Mouse (Mus musculus) cerebellum, postnatal 36 days (tissue): ENCODE results near the gene Sox8.

ENCODE experiments used
- DNase-seq, 2 experiments: peaks; one replicate each; pipeline ENCODE4 v3.0.0; 2021 to 2022; ENCODE audit warnings: mixed read lengths in 2 of 2

The Sox8 gene

DNA sequence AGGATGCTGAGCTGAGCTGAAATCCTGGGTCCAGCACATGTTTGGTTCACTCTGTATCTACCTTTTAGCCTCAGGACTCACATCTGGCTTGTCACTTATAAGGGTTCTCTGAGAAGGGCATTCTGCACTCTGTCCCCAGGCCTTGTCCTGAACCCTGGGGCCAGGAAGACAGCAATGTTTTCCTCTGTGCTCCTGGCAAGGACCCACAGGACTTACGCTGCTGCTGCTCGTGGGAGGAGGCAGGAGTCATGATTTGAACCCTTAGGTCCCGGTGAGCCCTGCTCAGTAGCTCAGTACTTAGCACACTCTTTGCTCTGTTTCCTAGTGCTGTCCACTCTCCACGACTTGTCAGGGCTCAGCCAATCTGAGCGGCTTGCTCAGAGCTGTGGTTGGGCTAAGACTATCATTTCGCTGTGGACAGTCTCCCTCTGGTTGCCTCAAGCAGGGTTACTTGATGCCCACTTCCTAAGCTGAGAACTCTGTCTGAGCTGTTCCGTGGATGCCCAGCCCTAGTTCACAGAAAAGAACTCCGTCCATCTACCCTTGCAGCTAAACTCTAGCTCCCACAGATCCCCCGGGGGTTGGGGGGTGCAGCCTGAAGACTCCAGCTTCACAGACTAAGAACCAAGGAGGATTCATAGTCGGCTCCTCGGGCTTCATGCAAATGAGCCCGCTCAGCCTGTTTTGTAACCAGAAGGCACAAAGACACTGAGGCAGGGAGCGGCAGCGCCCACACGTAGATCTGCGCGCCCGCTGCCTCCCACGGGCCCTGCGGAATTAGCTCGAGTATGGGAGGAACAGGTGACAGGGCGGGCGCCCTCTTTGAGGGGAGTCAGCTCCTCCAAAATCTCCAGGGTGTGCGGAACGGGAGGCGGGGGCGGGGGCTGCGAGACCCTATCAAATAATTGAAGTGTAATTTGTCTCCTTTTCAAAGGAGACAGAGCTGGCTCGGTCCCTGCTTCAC is 14.5 kb downstream of the Sox8 start:
- DNase-seq, result no peak

DNA sequence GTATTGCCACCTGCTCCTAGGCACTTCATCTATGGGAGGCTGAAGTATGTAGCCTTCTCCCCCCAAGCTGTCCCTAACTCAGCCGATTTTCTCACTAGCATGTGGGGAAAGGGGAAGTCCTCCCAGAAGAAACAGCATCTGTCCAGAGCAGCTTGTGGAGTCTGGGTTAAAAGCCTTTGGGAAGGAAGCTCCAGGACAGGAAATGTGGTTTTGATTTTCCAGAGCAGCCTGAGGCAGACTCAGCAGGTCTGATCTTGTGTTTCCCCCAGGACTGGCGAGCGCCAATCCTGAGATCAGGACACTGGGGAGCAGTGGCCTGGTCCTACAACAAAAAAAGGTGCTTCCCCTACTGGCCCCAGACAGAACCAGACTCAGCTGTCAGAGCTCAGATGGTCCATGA is 15.3 kb downstream of the Sox8 start:
- no peak for DNase-seq

DNA sequence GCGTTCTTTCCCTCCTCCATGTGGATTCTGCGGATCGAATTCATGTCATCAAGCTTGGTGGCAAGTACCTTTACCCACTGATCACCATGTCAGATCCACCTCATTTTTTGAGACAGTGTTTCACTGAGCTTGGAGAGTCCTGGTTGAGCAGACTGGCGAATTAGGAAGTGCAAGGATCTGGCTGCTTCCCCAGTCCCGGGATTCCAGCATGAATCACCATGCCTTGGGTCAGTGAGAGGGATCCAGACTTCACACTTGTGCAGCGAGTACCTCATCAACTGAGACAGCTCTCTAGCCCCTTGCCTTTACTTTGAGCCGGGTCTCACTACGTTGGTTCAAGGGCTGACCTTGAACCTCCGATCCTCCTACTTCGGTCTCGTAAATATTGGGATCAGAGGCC is 19.2 kb downstream of the Sox8 start:
- DNase-seq, result no peak

DNA sequence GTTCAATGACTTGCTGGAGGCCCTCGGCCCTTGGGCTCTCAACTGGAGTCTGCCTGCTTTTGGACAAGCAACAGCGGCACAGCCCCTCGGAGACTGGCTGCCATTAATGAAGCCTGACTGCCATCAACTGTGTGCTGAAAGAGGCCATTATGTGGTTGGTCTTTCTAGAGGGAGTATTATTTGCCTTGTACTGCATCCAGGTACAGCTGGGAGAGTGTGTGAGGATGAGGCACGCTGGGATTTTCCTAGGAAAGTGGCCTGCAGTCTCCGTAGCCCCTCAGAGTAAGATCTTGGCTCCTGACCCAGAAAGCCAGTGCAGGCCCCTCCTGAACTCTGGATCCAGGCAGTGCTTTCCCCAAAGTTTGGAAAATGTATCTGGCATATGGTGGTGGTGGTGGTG is 20.5 kb downstream of the Sox8 start:
- DNase-seq, result no peak

DNA sequence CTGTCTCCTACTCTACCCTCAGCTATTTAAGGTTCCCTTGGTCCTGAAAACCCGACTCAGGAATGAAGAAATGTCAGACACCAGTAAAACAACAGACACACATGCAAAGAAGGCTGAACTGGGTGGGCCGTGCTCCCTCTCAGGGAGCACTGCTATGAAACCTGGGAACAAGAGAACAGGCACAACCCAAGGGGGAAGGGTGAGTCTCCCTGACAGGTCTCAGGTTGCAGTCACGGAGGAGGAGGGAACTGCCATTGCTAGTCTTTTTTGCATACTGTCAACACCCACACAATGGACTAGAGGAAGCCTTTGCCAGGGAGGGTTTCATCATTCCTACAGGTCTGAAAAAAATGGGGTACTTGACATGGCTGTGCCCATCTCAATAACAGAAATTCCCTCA is 23.5 kb downstream of the Sox8 start:
- DNase-seq, result no peak

DNA sequence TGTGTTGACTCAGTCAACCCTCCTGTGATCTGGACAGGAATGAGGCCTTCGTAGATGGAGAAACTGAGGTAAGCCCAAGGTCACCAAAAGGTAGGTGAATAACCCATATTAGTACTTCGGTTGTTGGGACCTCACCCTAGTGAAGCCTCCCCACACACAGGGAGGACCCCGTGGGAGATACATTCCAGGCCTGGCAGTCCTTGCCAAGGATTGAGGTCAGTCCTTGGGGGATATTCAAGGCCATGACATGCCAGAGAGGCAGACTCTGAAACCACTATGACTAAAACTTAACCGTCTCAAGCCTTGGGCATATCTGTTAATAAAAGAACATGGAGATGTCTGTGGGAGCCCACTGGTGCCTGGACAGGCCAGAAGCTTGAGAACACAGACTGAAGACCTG is 28.7 kb downstream of the Sox8 start:
- DNase-seq, result no peak

DNA sequence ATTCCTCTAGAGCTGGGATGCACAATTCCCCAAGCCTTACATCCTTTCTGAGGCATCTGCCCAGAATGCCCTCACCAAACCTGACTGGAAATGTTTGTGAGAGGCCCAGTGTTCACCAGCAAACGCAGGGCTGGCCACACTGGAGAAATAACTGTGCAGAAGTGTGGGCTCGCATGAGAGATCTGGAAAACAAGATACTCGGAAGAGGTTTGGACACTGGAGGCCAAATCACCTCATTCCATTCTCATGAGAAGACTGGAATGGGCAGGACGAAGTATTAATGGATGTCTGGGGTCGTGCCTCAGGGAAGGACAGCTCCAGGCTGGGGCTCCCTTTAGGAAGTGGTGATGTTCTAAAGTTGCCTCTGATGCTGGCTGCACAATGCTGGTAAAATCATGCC is 29.8 kb downstream of the Sox8 start:
- DNase-seq, result no peak

DNA sequence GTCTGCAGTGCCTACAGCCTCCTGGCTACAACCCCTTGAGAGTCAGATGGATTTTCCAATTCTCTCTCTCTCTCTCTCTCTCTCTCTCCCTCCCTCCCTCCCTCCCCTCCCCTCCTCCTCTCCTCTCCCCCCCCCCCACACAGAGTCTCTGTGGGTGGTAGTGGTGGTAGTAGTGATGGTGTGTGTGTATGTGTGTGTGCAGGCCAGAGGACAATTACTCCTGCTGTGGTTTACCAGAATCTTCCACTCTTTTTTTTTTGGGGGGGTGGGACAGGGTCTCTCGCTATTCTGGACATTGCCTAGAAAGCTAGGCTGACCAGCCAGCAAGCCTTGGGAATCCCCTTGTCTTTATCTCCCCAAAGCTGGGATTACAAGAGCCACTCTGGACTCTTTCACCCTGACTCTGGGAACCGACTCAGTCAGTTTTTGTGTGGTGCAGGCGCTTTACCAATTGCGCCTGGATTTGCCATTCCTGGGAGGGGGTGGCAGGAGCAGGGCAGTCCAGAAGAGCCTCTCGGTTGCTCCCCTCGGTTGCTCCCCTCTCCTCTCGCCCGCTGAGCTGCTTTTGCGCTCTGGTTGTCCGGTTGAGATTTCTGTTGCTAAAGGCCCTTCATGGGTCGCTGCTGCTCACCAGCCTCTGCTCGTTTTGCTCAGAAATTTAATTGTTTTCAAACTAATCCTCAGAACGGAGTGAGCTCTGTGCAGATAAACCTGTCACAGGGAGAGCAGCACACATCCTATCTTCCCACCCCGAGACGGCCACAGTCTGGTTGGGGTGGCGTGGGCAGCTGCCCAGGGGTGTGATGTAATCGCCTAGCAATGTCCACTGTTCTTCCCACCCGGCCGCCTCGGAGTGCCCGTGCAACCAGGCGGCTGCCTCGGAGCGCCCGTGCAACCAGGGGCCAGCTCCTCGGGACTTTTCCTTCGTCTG is 31.3 kb downstream of the Sox8 start:
- DNase-seq, result peak in 1 of 2 experiments; percentile 10

DNA sequence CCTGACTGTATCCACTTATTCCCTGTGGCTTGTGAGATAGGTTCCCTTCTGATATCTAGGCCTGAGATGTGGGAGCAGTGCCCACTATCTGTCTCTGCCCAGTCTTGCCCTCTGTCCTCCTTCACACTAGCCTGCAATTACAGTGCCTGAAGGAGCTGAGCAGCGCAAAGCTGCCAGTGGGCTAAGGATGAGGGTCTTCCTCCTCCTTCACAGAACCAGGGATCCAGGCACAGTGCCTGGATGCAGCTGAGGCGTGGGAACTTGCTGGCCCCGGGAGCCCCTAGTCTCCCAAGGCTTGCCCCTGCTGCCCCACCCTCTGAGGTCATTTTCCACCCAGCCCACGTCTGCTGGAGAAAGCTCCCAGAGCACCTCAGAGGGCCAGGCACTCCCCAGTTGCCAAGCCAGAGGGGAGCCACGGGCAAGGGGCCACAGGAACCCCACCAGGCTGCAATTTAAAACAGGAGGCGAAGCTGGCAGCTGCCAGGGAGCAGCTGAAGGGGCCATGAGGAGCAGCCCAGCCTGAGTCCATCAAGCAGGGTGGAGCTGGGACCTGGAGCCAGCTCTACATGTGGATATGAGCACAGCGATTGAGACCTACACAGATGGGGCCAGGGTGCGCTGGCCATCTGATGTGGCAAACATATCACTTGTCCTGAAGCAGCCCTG is 40.0 kb downstream of the Sox8 start:
- DNase-seq, result no peak

DNA sequence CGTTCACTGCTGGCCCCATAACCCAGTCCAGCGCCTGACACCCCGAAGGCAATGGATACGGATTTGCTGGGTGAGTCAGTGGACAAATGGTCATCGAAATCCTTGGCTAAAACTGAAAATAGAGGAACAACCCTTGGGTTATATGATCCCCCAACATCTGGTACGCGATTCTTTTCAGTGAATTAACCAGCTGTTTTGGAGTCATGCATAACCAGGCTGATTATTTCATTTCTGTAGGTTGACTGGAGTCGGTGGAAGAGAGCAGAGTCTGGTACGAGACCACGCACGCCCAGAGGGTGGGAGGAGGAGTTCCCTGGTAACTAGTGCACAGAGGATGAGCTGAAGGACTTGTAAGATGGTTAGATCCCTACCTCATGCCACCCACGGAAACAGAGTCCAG is 48.4 kb downstream of the Sox8 start:
- no peak for DNase-seq

DNA sequence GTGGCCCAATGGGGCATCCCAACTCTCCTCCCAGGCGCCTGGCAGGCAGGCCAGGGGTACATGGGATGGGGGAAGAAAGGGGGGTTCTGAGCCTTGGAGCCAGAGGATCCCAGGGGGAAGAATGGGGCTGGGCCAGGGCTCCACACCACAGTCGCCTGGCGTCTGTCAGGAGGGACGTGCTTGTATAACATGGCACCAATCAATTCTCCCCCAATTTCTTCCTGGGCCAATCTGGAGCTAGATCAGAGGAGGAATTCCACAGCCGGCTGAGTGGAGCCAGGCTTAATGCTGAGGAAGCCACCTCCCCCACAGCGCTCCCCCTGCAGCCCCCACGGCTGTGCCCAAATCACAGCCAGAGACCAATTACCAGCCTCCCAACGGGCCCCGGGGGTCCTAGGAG is 50.0 kb downstream of the Sox8 start:
- no peak for DNase-seq

DNA sequence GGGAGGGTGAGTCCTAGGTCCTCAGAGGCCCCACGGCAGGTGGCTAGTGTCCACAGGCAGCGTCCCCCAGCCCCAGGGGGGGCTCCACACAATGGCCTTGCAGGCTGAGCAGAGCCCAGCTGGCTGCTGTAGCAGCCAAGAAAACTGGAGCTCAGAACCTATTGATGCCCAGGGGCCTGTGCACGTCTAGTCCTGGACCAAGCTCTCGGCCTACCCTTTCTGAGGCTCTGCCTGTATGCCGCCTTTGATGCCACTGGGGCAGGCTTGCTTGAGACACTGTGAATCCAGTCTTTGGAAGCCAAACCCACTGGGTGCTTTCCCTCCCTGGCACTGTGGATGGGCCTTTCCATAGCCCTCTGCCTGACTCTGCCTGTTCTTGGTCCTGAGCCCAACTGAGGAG is 51.0 kb downstream of the Sox8 start:
- DNase-seq, result no peak

DNA sequence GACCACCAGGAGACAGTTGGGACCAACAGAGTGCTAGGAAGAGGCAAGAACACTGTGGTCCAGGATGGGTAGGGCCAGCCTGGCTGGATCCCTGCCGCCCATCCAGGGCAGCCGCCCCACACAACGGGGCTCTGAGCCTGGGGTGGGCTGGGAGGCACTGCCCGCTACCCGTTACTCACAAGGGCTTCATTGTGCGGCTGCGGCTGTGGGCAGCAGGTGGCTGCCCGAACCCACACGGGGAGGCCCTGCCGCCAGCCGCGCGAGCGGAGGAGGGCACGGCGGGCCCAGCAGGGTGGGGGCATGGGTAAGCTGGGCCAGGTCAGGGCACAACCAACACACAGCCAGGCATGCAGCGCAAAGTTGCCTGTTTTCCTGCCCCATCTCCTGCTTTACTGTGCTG is 52.3 kb downstream of the Sox8 start:
- DNase-seq, result peak in 1 of 2 experiments; percentile 13

DNA sequence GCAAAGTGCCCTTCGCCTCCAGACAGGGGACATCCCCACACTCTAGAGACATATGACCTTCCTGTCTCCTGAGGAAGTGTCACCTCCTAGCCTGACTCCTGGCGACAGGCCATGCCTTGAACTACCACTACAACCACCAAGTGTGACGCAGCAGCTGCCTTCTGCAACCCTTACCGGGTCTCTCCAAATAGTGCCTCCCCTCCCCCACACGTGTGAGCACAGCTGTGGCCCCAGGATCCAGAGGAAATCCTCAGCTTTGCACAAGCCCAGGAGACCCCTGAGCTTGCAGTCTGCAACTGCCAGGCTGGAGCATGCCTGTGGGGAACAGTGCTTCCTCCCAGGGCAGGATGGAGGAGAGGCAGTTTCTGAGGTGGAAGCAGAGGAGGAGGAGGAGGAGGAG is 54.2 kb downstream of the Sox8 start:
- no peak for DNase-seq
